Mouse (Mus musculus): ENCODE results near the gene Tmem39b.
A peak's percentile ranks its signal among the peaks of the same experiment; 100 is the strongest.
"Not testable (repeated sequence)": the region's sequence is repeated elsewhere in the genome, so short reads cannot be mapped to it uniquely, and the experiment has no call there.

The Tmem39b gene

DNA sequence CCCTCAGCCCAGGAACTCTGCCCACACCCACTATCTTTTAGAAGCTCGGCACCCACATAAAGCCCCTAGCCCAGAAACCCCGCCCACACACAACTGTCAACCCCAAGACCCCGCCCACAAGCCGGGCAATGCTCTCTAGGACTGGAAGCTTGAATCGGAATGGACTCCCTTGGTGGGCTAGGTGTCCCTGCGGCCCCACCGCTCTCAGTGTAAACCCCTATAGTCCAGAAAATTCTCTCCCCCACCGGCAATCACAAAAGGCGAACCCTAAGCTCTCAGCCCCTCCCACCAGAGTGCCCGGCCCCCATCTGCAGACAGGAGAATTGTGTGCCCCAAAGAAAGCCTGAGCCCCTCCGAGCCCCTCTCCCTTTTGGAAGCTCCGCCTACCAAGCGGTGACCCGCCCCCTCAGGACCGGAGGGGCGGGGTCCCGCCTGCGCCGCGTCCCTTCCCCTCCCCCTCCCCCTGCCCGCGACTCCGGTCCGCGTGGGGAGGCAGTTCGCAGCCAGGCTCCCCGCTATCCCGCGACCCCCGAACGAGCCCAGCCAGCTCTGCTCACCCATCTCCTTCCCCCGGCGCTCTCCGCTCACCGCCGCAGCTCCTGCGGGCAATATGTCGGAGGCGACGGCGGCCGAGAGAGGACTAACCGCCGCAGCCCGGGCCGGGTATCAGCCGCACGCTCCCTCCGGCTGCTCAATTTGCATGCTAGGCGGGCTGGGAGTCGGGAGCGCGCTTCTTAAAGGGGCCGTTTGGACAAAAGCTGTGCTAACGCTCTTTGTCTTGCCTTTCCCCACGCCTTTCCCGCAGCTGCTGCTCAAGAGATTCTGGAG is at the start of gene Tmem39b:
Gene Tmem39b, minus strand, starts transcription at position 681 of the 828 bp plus-strand sequence.
- DNase-seq (ENCODE audit: low read depth in 2 of 2, low spot score in 2 of 2) = peak; percentile 73 to 78

DNA sequence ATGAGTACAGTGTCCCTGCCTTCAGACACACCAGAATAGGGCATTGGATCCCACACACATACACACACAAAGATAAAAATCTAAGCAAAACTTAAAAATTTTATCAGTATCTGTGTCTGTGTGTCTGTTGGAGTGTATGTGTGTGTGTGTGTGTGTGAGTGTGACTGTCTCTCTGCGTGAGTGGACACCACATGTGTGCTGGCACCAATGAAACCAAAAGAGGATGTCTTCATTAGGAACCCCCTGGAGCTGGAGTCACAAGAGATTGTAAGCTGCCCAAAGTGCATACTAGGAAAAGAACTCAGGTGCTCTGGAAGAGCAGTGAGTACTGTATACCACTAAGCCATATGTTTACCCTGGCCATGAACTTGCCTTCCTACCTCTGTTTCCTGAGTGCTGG is 49.5 kb upstream of the Tmem39b start:
- no peak for DNase-seq (ENCODE audit: low read depth in 2 of 2, low spot score in 2 of 2)

DNA sequence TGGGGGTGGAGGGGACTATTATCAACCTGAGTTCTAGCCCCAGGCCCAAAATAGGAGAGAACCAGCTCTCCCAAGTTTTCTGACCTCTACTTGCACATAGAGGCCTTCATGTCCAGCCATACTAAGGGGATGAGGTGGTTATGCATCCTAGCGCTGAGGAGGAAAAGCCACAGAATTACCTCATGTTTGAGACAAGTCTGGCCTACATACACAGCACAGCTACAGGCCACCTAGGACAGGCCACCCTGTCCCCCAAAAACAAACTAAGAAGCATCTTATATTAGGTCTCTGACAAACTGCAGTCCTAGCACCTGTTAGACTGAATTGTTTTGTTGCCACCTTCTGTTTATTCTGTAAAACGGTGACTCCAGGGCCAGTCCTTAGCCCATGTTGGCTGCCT is 46.9 kb upstream of the Tmem39b start:
- no peak for DNase-seq (ENCODE audit: low read depth in 2 of 2, low spot score in 2 of 2)

DNA sequence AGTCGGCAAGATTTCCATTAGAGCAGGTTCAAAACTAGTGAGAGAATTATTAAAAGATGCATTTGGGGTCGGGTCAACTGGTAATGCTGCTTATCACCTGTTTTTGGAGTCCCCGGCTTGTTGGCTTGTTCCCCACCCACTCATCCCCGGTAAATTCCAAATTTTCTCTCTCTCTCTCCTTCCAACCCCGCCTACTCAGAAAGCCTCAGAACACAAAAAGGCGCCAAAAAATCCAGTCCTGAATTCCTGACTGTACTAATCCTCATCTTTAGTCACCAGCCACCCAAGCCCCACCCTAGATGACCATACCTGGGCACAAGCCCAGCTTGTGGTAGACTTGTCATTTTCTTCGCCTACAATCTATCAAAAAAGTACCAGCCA is 46.4 kb upstream of the Tmem39b start:
- no peak for DNase-seq (ENCODE audit: low read depth in 2 of 2, low spot score in 2 of 2)

DNA sequence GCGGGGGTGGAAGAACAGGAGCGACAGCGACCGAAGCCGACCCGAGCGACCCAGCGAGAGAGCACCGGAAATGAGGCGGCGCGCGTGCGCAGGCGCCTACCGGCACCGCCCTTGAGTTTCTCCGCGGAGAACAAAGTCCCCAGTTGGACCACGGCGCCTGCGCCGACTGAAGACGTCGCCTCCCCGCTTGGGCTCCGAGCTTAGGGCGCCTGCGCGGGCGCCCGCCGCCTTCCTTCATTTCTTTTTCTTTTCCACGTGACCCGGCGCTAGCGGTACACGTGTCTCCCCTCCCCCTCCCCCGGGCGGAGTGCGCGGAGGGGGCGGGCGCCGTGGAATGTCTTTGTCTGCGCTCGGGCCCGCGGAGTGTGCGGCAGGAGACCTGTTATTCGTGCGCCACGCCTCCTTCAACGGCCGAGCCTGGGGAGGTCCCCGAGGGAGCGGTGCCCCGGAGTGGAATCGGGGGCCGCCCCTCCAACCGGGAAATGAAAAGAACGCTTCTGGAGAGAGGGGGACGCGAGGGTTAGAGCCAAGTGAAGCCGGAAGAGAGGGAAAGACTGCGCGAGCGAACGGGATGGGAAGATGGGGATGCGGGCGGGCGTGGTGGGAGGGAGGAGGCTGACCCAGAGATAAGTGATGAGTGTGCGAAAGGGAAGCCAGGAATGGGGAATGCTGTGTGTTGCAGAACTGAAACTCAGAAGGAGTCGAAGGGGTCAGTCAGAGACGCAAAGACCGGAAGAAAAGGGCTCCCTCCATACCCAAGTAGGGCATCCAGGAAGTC is 45.8 kb upstream of the Tmem39b start, which contains the start of gene Khdrbs1:
Gene Khdrbs1, minus strand, starts transcription at position 72 of the 778 bp plus-strand sequence.
- peak; percentile 95 to 96 for DNase-seq (ENCODE audit: low read depth in 2 of 2, low spot score in 2 of 2)

DNA sequence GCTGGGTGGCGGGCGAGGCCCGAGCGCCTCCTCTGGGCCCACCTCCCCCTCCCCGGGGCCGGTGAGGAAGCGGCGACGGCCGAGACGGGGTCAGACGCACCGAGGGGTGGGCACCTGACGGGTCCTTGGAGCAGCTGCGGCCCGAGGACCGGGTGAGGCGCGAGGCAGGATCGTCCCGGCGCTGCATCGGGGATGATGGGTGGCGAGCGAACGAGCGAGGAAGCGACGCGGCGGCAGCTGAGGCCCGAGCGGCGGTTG is 45.3 kb upstream of the Tmem39b start:
- DNase-seq (ENCODE audit: low read depth in 2 of 2, low spot score in 2 of 2) = no peak

DNA sequence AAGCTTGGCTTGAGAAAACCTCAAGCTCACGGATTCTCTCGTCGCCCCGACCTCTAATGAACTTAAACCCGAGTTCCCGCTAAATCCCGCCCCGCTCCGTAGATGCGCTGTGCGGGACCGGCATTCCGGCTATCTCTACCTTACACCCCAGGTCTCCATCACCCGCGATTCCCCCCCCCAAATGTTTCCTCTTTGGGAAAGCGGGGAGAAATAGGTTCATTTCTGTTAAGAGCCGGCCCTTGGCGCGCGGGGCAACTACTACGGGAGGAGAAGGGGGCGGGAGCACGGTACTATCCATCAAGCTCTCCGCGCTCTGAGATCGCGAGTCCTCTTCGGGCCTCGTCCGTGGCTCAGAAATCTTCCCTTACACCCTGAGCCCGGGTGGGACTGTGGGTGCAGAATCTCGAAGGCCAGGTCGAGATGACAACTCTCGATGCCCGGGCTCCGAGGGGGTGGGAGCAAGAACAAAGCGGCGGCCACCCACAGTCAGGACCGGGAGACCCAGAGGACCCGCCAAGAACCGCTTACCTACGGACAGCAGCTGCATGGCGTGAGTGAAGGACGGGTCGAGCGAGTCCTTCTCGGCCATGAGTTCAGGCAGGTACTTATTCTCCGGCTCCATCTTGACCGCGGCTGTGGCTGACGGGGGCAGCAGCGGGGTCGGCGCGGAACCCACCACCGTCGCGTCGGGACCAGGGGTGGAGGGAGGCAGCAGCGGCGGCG is 44.8 kb upstream of the Tmem39b start:
- DNase-seq (ENCODE audit: low read depth in 2 of 2, low spot score in 2 of 2) = peak; percentile 17 to 21

DNA sequence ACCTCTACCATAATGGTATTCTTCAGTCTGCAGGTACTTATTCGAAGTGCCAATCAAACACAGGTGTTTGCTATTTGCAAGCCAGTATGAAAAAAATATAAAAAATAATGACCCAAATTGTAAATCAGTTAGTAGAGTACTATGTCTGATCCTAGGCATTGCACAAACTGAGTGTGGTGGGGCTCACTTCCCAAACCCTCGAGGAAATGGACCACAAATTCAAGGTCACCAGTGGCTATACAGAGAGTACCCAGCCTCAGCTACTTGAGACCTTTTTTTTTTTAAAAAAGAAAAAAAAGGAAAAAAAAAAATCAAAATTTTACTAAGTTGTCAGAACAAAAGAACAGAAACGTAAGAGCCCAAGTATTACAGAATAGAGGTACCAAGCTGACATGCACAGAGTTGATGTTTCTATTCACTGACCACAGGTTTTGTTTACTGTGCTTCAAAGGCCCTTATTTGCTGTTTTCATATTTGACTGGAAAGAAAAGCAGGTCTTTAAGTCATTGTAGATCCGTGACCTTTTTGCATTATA is 42.5 kb upstream of the Tmem39b start:
- no peak for DNase-seq (ENCODE audit: low read depth in 2 of 2, low spot score in 2 of 2)

DNA sequence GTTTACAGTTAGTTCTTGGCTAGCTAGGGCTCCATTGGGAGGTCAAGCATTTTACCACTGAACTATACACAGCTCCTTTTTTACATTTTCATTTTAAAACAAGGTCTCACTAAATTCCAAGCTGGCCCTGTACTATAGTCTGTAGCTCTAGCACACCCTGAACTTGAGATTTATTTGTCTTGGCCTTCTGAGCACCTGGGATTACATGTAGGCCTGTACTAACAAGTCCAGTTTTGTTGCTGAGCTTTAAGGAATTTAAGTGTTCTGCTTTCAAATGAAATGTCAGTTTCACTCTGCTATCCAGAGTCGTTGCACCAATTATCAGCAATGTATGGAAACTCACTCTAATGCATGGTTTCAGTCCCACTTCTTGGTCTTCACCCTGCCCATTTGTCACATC is 39.5 kb upstream of the Tmem39b start:
- no peak for DNase-seq (ENCODE audit: low read depth in 2 of 2, low spot score in 2 of 2)

DNA sequence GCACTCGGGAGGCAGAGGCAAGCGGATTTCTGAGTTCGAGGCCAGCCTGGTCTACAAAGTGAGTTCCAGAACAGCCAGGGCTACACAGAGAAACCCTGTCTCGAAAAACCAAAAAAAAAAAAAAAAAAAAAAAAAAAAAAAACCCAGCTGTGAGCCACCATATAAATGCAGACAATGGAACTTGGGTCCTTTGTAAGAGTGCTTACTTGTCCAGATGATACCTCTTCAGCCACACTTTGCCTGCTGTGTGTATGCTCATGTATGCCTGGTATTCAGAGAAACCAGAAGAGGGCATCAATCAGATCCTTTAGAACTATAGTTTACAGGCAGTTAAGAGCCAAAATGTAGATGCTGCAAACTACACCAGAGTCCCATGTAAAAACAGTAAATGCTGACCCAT is 38.8 kb upstream of the Tmem39b start:
- not testable (repeated sequence) for DNase-seq (ENCODE audit: low read depth in 2 of 2, low spot score in 2 of 2)

DNA sequence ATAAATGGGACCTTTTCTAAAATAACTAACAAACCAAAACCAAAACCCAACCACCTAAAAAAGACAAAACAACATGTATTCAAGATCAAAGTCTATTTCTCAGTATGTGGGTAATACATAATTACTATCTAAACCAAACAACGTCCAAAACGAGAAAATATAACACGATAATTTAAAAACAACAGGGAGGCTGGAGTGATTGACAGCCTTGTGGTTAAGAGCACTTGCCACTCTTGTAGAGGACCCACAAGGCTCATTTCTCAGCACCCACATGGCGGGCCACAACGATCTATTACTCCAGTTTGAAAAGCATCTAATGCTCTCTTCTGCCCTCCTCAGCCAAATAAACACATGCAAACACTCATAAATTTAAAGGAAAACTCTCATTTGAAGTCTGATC is 34.8 kb upstream of the Tmem39b start:
- DNase-seq (ENCODE audit: low read depth in 2 of 2, low spot score in 2 of 2) = peak in 1 of 2 experiments; percentile 9

DNA sequence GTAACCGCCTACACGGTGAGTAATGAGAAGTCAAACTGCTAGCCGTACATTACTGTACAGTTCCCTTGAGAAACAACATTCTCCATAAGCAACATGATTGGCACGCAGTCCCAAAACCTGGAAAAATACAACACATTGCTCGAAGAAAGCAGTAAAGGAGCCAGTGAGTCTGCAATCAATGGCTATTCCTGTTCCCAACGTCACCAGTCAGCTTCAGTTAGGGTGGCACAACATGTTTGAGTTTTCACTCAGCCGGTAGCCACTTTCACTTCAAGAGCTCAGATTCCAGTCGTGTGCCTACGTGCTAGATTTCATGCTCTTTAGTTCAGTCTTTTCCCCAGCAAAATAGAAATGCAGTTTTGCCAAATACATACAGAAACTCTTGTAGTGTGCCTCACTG is 19.7 kb upstream of the Tmem39b start:
- no peak for DNase-seq (ENCODE audit: low read depth in 2 of 2, low spot score in 2 of 2)

DNA sequence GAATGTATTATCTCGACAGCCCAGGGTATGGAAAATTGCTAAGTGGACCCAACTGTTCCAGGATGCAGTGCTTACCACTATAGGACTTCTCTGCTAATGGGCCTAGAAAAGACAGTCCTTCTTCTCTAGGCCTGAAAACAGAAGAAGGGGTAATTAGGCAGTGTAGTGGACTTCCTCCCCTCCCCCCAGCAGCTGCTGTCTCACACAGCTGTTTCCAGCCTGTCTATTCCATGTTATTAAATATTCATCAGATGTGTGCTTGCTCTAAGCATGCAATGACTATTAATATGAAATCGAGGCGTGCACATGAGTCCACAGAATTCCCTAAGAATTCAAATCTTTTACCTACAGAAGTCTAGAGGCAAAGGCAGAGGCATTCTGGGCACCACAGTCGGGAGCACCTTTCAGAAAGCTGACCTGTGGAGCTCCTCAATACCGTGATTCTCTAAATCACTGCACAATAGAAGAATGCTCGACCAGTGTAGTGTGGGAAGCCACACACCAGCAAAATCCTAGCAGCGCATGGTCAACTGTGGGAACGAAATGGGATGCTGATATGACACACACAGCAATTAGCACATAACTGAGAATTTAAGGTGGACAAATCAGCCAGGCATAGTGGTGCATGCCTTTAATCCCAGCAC is 13.0 kb upstream of the Tmem39b start:
- DNase-seq (ENCODE audit: low read depth in 2 of 2, low spot score in 2 of 2) = no peak

DNA sequence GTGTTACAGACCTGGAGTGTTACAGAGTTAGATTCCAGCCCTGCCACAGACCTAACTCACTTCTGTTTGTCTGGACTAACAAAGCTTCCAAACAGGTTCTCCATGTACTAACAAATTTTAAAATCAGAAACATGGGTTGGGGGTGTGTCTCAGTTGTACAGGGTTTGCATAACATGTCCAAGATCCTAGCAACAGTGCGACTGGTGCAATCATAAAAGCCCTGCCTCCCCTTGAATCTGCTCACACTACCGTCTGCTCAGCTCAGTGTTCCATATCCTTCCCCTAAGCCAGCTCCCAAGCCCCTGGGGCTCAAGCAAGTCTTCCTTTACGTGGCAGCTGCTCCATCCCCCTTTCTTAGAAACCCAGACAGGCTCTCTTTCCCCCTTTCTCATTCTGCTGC is 10.1 kb upstream of the Tmem39b start:
- DNase-seq (ENCODE audit: low read depth in 2 of 2, low spot score in 2 of 2) = no peak

DNA sequence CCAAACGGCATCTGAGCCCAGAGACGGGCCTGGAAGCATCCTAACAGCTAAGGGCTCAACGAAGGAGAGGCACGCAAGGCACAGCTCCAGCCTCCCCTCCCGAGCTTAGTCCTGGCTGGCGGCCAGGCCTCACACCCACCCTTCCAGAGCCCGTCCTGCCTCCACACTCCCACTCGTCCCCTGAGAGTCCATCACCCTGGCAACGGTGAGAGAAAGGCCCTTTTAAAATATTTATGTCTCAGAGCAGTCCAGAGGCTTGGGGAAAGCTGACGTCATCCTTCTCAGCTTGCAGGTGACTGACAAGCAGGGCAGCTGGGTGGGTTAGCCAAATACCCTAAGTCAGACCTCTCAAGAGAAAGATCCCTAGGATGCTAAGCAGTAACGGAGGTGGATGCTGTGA is 5.8 kb upstream of the Tmem39b start:
- no peak for DNase-seq (ENCODE audit: low read depth in 2 of 2, low spot score in 2 of 2)

DNA sequence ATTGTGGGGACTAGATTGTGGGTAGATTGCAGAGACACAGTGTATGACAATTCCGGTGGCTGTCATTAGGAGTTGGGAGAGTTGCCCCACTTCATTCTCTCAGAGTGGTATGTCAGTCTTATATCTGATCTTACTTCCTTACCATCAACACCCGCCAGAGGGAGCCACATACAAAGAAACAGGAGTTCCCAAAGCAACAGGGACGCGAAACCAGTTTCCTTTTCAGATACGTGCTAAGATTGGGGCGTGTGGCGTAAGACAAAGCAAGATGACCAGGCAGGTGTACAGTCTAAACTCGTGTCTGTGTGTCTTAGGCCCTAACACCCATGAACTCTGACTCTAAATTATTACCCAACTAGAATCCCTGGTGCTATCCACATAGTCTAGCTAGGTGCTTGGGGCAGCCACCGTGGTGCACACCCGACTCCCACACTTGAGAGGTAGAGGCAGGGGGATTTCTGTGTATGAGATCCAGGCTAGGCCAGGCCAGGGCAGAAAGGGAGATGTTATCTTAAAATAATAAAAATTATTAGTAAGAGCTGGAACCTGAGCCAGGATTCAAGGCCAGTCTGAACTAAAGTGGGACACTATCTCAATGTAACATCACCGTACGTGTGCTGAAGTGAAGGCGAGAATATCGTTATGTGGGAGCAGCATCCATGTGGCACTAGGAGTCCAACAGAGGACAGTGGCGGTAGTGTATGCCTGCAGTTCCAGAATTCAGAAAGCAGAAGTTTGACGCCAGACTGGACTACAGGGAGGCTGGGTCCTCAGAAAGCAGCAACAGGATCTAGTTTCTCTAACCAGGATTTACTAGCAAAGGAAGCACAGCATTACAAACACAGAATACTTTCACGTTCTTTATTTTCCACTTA is 5.1 kb upstream of the Tmem39b start:
- peak; percentile 79 to 90 for DNase-seq (ENCODE audit: low read depth in 2 of 2, low spot score in 2 of 2)

DNA sequence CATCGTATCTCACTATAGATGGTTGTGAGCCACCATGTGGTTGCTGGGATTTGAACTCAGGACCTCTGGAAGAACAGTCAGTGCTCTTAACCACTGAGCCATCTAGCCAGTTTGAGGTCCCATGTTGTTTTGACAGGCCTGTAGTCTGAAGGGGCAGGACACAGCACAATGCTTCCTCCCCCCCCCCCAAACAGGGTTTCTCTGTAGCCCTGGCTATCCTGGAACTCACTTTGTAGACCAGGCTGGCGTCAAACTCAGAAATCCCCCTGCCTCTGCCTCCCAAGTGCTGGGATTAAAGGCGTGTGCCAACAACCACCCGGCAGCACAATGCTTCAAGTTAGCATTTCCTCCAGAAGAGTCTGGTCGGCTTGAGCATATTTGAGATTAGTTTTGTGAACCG is 4.0 kb upstream of the Tmem39b start:
- DNase-seq (ENCODE audit: low read depth in 2 of 2, low spot score in 2 of 2) = not testable (repeated sequence)

DNA sequence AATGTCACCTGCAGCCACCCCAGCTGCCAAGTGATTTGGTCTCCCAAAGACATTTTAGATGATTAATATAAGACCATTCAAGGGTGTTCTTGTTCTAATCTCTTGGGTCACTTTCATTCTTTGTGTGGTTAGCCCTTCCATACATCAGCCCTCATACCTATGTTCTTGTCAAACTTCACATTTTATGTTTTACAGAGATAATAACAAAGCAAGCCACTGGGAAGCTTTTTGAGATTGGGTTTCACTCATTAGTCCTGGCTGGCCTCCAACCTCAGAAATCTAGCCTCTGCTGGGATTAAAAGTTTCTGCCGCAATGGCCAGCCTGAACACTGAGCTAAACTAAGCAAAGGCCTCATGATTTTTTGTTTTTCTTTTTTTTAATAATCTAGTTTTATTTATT is 3.6 kb upstream of the Tmem39b start:
- DNase-seq (ENCODE audit: low read depth in 2 of 2, low spot score in 2 of 2) = no peak

DNA sequence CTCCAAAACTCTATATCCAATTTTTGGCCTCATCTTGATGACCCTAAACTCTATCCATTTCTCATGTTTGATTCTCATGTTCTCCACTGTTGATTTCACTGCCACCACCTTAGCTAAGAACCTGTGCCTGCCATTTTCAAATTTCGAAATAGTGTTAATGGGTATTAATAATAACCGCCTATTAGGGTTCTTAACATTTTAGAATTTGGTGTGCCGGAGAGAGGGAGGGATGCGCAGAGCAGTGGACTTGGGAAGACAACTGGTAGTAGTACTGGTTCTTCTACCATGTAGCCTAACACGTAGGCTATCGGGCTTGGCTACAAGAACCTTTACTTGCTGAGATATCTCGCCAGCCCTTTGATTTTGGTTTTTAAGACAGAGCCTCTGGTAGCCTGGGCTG is 553 bp upstream of the Tmem39b start:
- DNase-seq (ENCODE audit: low read depth in 2 of 2, low spot score in 2 of 2) = no peak

DNA sequence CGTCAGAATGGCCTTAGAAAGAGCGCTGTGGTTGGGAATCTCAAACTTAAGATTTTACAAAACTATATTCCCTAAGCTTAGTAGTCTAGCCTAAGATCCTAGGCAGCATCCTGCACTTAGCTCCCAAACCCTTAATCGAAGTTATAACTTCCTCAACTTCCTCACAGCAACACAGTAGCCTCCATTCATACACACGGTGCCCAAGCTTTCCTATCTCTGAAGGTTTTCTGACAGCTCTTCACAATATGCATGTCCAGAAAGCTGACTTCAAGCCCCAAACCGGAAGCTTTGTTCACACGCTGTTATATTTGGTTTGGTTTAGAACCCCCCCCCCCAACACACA is 852 bp downstream of the Tmem39b start:
- no peak for DNase-seq (ENCODE audit: low read depth in 2 of 2, low spot score in 2 of 2)

All from CD8-positive naive resting alpha-beta T cell, adult 2 months (primary cell).